Mouse (Mus musculus): ENCODE data around the gene Car3.

Gene Car3

GRCm38 (mm10) chr3:14911992-14912582, 48.8 kb downstream of the Car3 start:
- no peak for DNase-seq (ENCODE audit: extremely low spot score)

GRCm38 (mm10) chr3:14913774-14914173, 50.5 kb downstream of the Car3 start:
- DNase-seq (ENCODE audit: extremely low spot score): no peak

GRCm38 (mm10) chr3:14915355-14915754, 52.0 kb downstream of the Car3 start:
- DNase-seq (ENCODE audit: extremely low spot score): no peak

GRCm38 (mm10) chr3:14917261-14917660, 53.9 kb downstream of the Car3 start:
- no peak for DNase-seq (ENCODE audit: extremely low spot score)

Data from embryo, embryonic 9.5 days (tissue).